Mouse (Mus musculus): Measurements from ENCODE around the gene Stat1. TPM values are rescaled to one million over a fixed set of nuclear protein-coding genes. Genes with fewer than 3 reads are reported as not detected.
A peak's percentile ranks its signal among the peaks of the same experiment; 100 is the strongest.

Gene Stat1
- polyA plus RNA-seq, 1 experiment from 2014 or later = 10.5 TPM

DNA sequence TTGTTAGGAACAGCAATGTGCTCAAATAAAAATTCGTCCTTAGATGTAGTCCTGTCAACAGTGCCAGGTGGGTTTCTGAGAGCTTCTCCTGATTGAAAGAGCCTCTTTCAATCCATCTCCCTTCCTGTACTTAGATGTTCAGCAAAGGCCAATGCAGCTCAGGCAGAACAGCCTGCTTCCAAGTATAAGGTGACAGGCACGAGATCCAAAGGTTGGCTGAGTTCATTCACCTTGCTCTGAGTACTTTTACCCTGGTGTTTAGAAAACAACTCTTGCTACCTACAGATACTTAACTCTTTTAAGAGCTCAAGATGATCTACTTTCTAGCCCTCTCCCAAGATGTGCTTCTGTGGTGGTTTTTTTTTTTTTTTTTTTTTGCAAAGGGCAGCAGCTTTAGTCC is 57.8 kb downstream of the Stat1 start:
- no peaks in the 10 kb centered on the region for H3K27me3 ChIP-seq (ENCODE audit: low read depth, poor library complexity, severe bottlenecking)
- H3K4me1 ChIP-seq = peaks cover 22% of the 10 kb centered on the region
- peak overlapping the region; percentile 19; the same call in 1 of the 2 replicates for H3K27ac ChIP-seq
- 78% methylated on average over 2 of the region's 2 CpGs for WGBS
- H3K36me3 ChIP-seq = no peaks in the 10 kb centered on the region
- no peaks in the 10 kb centered on the region for H3K9me3 ChIP-seq (replicated peaks)
- no peak for DNase-seq (ENCODE audit: low spot score)
- H3K4me3 ChIP-seq = no peak overlapping the region

DNA sequence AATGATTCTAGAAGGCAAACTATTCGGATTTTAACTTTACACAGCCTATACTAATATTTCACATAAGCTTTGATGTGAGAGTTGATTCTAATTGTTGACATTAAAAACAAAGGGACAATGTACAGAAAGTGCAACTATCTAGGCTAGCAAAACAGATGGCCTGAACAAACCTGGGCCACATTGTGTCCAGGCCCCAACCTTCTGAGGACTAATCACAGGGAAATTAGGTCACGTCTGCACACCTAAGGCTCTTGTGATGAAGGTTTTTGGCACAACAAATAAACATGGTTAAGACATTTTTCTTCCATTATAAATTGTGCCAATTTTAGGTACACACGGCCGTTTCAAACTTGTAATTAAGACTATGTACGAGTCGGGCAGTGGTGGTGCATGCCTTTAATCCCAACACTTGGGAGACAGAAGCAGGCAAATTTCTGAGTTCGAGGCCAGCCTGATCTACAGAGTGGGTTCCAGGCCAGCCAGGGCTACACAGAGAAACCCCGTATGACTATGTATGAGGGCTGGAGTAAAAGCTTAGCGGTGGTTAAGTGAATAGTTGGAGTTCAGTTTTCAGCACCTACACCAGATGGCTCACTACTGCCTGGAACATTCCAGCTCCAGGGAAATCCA is 60.8 kb downstream of the Stat1 start:
- WGBS = 95% methylated on average over 9 of the region's 9 CpGs
- no peaks in the 10 kb centered on the region for H3K36me3 ChIP-seq
- H3K9me3 ChIP-seq (replicated peaks) = no peaks in the 10 kb centered on the region
- no peak for DNase-seq (ENCODE audit: low spot score)
- peaks cover 20% of the 10 kb centered on the region for H3K4me1 ChIP-seq
- H3K4me3 ChIP-seq = no peak overlapping the region
- no peak overlapping the region for H3K27ac ChIP-seq
- no peaks in the 10 kb centered on the region for H3K27me3 ChIP-seq (ENCODE audit: low read depth, poor library complexity, severe bottlenecking)

GRCm38 (mm10) chr1:52181994-52182393 is 62.8 kb downstream of the Stat1 start:
- no peak for DNase-seq (ENCODE audit: low spot score)
- Histone ChIP-seq H3K9me3 (replicated peaks) (no peaks in the 10 kb centered on the region), H3K4me3 (no peak overlapping the region), H3K27me3 (ENCODE audit: low read depth, poor library complexity, severe bottlenecking) (no peaks in the 10 kb centered on the region), H3K36me3 (no peaks in the 10 kb centered on the region), H3K27ac (no peak overlapping the region), H3K4me1 (peaks cover under 1% of the 10 kb centered on the region)

DNA sequence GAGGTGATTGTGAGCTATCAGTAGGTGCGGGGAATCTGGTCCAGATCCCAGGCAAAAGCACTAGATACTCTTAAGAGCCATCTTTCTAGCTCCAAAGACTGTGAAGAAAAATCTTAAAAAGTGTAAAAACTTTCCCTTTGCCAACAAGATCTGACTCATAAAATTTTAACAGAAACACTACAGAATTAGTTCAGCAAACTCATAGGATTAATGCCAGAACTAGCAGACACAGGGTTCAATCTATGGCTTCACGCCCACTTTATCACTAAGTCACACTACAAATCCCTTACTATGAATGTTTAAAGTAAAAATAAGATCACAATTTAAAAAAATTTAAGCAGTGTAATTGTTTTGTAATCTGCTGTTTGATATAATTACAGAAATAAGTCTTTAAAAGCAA is 63.8 kb downstream of the Stat1 start:
- Histone ChIP-seq H3K4me3 (no peak overlapping the region), H3K27me3 (ENCODE audit: low read depth, poor library complexity, severe bottlenecking) (no peaks in the 10 kb centered on the region), H3K36me3 (peaks cover 4% of the 10 kb centered on the region; the same call in 1 of the 2 replicates), H3K9me3 (replicated peaks) (no peaks in the 10 kb centered on the region), H3K4me1 (no peaks in the 10 kb centered on the region), H3K27ac (no peak overlapping the region)
- WGBS = 97% methylated on average over 2 of the region's 2 CpGs
- no peak for DNase-seq (ENCODE audit: low spot score)

Other genes with a start within 250 kb of the Stat1 start
- 103 and 115 TPM in 2 replicates for gene Myo1b, start 203.4 kb upstream of the Stat1 start, polyA plus RNA-seq (2016; fragmentation: Nextera tagmentation; extraction: Ambion mirVana)
- gene Stat4, start 132.3 kb upstream of the Stat1 start, polyA plus RNA-seq (2016; fragmentation: Nextera tagmentation; extraction: Ambion mirVana) = 1.1 and 1.9 TPM in 2 replicates
- 17.2 and 22.6 TPM in 2 replicates for gene Gls, start 113.8 kb downstream of the Stat1 start, polyA plus RNA-seq (2016; fragmentation: Nextera tagmentation; extraction: Ambion mirVana)